ENCODE assay signal across 8 mouse cellular contexts in genomic region chr2:137109321-137110213, GRCm38 (mm10). TPM values are rescaled to one million over a fixed set of nuclear protein-coding genes. Genes with fewer than 3 reads are reported as not detected.
DNase-seq lines count a peak whose midpoint lies in the region; ATAC-seq lines count a peak whose summit lies in the region.

No protein-coding gene starts in this region.

- ATAC-seq in forebrain, embryonic 14.5 days = peak; percentile 76
- ATAC-seq in hindbrain, embryonic 15.5 days (ENCODE audit: low FRiP score, low read depth) = peak; percentile 79
- peak; percentile 57 for ATAC-seq in midbrain, embryonic 14.5 days (ENCODE audit: low FRiP score, low TSS enrichment)
- ATAC-seq in CD4-positive, CD25-positive, alpha-beta regulatory T cell, adult 4 months = no peak

- H3K4me3 ChIP-seq in forebrain, embryonic 14.5 days (ENCODE audit: low read depth, low read length) = no peak overlapping the region
- no peak overlapping the region for H3K4me3 ChIP-seq in hindbrain, embryonic 15.5 days
- no peak overlapping the region for H3K4me3 ChIP-seq in midbrain, embryonic 14.5 days (replicated peaks; ENCODE audit: low read depth, low read length)

- peak overlapping the region; percentile 24 for H3K4me2 ChIP-seq in forebrain, embryonic 14.5 days (ENCODE audit: low read length)
- peak overlapping the region; percentile 29 for H3K4me2 ChIP-seq in hindbrain, embryonic 15.5 days
- H3K4me2 ChIP-seq in midbrain, embryonic 14.5 days (ENCODE audit: low read length) = peak overlapping the region; percentile 97

- no peak overlapping the region for H3K27ac ChIP-seq in forebrain, embryonic 14.5 days (ENCODE audit: low read depth, low read length)
- no peak overlapping the region; the same call in 1 of the 2 replicates for H3K27ac ChIP-seq in hindbrain, embryonic 15.5 days (replicated peaks)
- H3K27ac ChIP-seq in midbrain, embryonic 14.5 days (replicated peaks; ENCODE audit: low read depth, low read length) = 0 out of 2 replicates have a peak overlapping the region, but pooled peaks have one; percentile 15

- WGBS in forebrain, embryonic 14.5 days = 9% methylated on average over 15 of the region's 15 CpGs
- WGBS in hindbrain, embryonic 15.5 days = 24% methylated on average over 15 of the region's 15 CpGs
- WGBS in midbrain, embryonic 14.5 days = 12% methylated on average over 15 of the region's 15 CpGs

- DNase-seq in ovary, postnatal 36 days (ENCODE audit: low spot score) = peak; percentile 29
- no peak for DNase-seq in ovary, postnatal 14 days (ENCODE audit: low spot score)
- peak; percentile 84 for DNase-seq in forebrain, embryonic 14.5 days (ENCODE audit: low spot score)
- DNase-seq in midbrain, embryonic 14.5 days = peak; percentile 66
- DNase-seq in left cerebral cortex, adult 9 months (ENCODE audit: low spot score in 2 of 2) = no peak
- no peak for DNase-seq in frontal cortex, postnatal 25 days (ENCODE audit: low spot score in 2 of 2)

- H3K9me3 ChIP-seq in forebrain, embryonic 14.5 days (replicated peaks; ENCODE audit: control insufficient read depth, low read length) = no peaks in the 10 kb centered on the region
- H3K9me3 ChIP-seq in hindbrain, embryonic 15.5 days = no peaks in the 10 kb centered on the region
- H3K9me3 ChIP-seq in midbrain, embryonic 14.5 days (ENCODE audit: control insufficient read depth, low read length) = no peaks in the 10 kb centered on the region

- no peak overlapping the region for H3K9ac ChIP-seq in forebrain, embryonic 14.5 days (ENCODE audit: low read length)
- no peak overlapping the region for H3K9ac ChIP-seq in hindbrain, embryonic 15.5 days
- H3K9ac ChIP-seq in midbrain, embryonic 14.5 days (replicated peaks; ENCODE audit: low read length) = no peak overlapping the region

- no peaks in the 10 kb centered on the region for H3K36me3 ChIP-seq in forebrain, embryonic 14.5 days (ENCODE audit: control insufficient read depth, insufficient read depth, low read length)
- no peaks in the 10 kb centered on the region for H3K36me3 ChIP-seq in hindbrain, embryonic 15.5 days
- H3K36me3 ChIP-seq in midbrain, embryonic 14.5 days (ENCODE audit: control insufficient read depth, insufficient read depth, low read length) = no peaks in the 10 kb centered on the region

- peaks cover 38% of the 10 kb centered on the region for H3K4me1 ChIP-seq in forebrain, embryonic 14.5 days (ENCODE audit: control insufficient read depth, insufficient read depth, low read length)
- peaks cover 60% of the 10 kb centered on the region for H3K4me1 ChIP-seq in hindbrain, embryonic 15.5 days (replicated peaks)
- peaks cover 50% of the 10 kb centered on the region for H3K4me1 ChIP-seq in midbrain, embryonic 14.5 days (ENCODE audit: control insufficient read depth, insufficient read depth, low read length)

- 0 out of 2 replicates have a peak, but pooled peaks cover 5% of the 10 kb centered on the region for H3K27me3 ChIP-seq in forebrain, embryonic 14.5 days (replicated peaks; ENCODE audit: control insufficient read depth, insufficient read depth, low read length)
- peaks cover 3% of the 10 kb centered on the region; the same call in 1 of the 2 replicates for H3K27me3 ChIP-seq in hindbrain, embryonic 15.5 days
- no peaks in the 10 kb centered on the region for H3K27me3 ChIP-seq in midbrain, embryonic 14.5 days (ENCODE audit: control insufficient read depth, insufficient read depth, low read length)

RNA-seq across cellular contexts. Expression of gene Jag1, which starts 6.9 kb away (rescaled TPM):
- 6.5 and 8.8 TPM in 2 replicates for polyA plus RNA-seq in forebrain, embryonic 14.5 days (2014; fragmentation: Nextera tagmentation; extraction: Ambion mirVana)
- polyA plus RNA-seq in hindbrain, embryonic 15.5 days (2015; fragmentation: Nextera tagmentation; extraction: Ambion mirVana) = 10.6 and 12.3 TPM in 2 replicates
- polyA plus RNA-seq in midbrain, embryonic 14.5 days (2014; fragmentation: Nextera tagmentation; extraction: Ambion mirVana) = 9.5 and 18.4 TPM in 2 replicates
- polyA plus RNA-seq in CD4-positive, CD25-positive, alpha-beta regulatory T cell, adult 4 months (2017; shearing (Covaris generic)) = 1 to 10 TPM in 1 of 2 experiments, under 1 TPM in 1; 0.47 to 1.4 TPM

Comparison
In these comparisons a context has a peak if more than half of its experiments do, and no peak if none do; other contexts are left out.
1. DNase-seq: peak in ovary, postnatal 36 days (single experiment), forebrain, embryonic 14.5 days (single experiment) and midbrain, embryonic 14.5 days (single experiment); none in ovary, postnatal 14 days (single experiment), left cerebral cortex, adult 9 months (0 of 2) and frontal cortex, postnatal 25 days (0 of 2).
2. H3K4me2 ChIP-seq: peak in every context shown above with its lines; median percentile 97 in midbrain, embryonic 14.5 days; 29 in hindbrain, embryonic 15.5 days; 24 in forebrain, embryonic 14.5 days.